Mouse (Mus musculus) brain, adult 2 months (tissue): ENCODE measurements around the gene Mgrn1.

Source experiments
- DNase-seq: peaks from one replicate; pipeline ENCODE4 v3.0.0; 2011; ENCODE audit warnings: low read depth, low spot score

Mgrn1 gene

DNA sequence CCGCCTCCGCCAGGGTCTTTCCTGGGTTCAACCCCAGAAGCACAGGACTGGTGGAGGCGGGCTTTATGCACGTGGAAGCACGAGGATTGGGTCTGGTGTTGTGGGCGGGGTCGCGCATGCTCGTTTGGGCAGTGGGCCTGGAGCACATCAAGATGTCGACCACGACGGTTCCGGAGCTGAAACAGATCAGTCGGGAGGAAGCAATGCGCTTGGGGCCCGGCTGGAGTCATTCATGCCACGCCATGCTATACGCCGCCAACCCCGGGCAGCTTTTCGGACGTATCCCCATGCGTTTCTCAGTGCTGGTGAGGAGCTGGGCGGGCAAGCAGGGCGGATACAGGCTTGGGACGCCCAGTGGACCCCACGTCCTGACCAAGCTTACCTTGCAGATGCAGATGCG is 52.9 kb downstream of the Mgrn1 start:
- DNase-seq: peak; percentile 97

DNA sequence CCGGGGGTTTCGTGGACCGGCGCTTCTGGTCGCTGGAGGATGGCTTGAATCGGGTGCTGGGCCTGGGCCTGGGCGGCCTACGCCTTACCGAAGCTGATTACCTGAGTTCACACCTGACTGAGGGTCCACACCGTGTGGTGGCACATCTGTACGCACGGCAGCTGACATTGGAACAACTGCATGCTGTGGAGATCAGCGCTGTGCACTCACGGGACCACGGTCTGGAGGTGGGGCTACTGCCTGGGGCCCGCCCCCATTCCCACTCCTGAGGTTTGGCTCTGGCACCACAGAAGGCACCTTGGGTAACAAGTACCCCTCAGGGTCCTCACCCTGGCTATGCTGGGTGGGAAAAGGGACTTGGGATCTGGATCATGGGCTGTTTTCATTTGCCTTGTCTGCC is 53.4 kb downstream of the Mgrn1 start:
- DNase-seq: peak; percentile 72

DNA sequence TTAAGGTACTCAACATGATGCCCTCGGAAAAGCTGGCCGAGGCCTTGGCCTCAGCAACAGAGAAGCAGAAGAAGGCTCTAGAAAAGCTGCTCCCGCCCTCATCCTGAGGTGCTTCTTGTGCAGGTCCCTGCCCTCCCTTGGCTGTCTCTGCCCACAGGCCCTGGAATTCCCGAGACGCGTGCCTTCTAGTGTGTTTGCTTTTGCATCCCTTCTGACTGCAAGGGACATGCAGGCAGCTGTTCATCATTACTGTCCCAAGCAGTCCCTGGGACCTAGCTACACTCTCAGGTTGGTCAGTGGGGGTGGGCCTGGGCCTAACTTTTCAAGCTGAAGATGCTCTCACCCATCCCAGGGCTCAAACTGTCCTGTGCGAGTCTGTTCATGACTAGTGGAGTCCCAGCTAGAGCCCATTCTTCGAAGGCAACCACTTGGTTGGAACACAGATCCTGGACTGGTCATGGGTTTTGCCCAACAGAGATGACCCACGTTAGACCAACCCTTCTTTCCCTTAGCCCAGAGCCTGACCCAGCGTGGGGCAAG is 54.3 kb downstream of the Mgrn1 start:
- no peak for DNase-seq

DNA sequence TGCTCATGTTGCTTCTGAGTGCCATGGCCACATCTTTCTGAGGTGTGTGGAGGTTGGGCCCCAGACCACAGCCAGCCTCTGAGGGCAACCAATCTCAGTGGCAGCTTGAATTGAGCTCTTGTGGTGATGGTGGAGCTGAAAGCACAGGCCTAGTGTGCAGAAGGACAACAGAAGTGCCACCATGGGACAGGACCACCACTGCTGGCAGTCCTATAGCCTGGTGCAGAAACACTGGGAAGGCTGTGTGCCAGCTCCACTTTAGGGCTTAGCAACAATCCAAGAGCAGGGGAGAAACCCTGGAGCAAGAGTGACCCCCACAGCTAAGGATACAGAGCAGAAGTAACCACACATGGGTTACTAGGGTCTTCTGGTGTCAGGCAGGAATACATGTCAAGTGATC is 55.0 kb downstream of the Mgrn1 start:
- no peak for DNase-seq

DNA sequence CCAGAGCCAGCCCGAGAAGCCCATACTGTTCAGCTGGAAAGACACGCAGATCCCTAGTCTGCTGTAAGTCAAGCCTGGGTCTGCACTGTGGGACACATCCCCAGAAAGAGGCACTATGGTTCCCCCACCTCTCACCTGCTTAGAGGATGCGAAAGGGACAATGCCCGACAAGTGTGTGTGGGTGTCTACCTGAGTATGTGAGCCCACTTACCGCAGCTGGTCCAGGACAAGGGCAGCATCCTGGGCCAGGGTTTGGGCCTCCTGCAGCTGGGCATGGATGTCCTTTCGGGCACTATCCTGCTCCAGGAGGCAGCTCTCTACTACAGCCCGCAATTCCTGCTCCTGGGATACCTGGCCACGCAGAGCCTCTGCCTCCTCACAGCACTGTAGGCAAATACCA is 56.8 kb downstream of the Mgrn1 start:
- no peak for DNase-seq

DNA sequence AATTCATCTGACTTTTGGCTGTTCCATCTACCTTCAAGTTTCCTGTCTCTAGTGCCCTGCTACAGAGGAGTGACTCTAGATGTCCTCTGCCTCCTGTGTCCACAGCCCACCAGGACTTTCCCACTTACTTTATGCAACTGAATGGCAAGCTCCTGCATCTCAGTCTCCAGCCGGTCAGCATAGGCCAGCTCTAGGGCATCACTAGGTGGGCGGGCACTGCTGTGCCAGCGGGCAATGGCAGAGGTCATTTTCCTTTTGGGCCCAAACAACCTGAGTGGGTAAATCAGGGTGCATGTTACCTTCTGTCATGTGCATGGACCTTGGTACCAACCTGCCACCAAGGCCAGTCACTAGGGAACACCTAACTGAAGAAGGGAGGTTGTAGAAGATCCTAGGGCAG is 57.4 kb downstream of the Mgrn1 start:
- DNase-seq: no peak

DNA sequence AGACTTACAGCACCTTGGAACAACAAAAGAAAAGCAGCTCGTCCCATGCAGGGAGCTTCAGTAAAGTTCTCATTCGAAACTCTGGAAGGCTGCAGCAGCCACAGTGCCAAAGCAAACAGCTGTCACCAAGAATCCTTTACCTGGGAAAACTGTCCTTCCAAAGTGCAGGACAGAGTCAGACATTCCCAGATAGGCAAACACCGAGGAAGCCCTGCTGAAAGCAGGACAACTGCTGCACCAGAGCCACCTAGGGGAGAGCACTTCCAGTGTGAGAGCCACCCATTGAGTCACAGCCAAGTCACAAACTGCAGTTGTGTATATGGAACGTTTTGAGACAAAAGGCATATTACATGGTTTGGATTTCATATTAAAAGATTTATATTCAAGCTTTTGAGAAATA is 59.4 kb downstream of the Mgrn1 start:
- no peak for DNase-seq

DNA sequence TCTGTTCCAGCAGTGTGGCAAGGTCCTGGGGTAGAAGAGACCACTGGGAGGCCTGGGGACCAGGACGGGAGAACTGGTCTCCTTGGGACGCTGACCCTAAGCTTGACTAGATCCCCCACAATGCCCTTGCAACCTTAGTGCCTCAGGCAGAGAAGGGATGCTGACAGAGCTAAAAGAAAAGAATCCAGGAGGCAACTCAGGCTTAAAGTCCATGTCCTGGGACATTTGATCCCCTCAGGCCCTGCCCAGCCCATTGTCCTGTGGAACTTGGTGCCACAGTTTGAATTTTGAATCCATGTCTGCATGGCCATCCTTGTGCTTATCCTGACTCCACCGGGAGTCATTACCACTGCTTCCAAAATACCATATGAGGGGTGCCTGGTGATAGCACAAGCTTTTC is 60.1 kb downstream of the Mgrn1 start:
- DNase-seq: no peak

DNA sequence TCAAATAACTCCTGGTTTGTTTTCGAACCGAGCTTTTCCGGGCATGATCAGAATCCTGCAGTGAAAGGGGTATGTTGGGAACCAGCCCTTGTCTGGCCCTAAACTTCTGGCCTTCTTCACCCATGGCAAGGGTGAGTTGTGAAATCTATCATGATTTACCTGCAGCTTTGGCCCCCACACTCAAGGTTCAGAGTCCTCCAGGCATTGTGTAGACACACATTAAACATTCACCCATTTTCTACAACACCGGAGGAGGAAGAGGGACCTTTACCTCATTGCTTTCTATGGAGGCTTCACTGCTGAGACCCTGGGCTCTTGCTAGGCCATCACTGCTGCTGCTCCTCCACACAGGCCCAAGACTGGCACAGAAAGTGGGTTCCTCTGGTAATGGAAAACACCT is 61.3 kb downstream of the Mgrn1 start:
- DNase-seq: no peak

DNA sequence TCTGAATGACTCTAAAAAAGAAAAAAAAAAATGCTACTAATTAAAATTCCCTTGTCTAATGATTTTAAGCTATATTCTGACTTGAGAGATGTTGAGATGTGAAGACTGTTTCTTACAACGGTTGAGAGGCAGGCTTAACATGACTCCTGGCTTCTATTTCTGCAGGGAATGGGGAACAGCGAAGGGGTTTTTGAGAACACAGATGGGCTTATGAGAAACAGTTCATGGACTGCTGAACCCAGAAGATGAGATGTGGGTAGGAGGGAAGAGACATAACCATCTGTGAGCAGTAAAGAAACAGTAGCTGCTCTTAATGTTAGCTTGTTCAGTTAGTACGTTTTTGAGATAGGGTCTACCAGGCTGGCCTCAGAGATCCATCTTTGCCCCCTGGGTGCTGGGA is 70.6 kb downstream of the Mgrn1 start:
- peak; percentile 58 for DNase-seq

DNA sequence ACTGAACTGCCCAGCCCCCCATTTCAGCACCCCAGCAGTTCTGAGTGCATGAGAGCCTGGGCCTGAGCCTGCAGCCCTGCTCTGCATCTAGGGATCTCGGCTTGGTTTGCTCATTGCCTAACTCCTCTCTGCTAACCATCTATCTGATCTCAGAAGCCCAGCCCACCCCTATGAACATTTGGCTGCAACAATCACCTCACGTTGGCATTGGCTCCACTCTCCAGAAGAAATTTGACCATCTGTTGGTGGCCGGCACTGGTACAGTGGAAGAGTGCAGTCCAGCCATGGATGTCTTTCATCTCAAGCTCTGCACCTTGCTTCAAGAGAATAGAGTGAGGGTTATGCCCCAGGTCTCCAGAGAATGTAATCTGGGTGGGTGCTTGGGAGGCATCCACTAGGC is 71.4 kb downstream of the Mgrn1 start:
- DNase-seq: peak; percentile 81

DNA sequence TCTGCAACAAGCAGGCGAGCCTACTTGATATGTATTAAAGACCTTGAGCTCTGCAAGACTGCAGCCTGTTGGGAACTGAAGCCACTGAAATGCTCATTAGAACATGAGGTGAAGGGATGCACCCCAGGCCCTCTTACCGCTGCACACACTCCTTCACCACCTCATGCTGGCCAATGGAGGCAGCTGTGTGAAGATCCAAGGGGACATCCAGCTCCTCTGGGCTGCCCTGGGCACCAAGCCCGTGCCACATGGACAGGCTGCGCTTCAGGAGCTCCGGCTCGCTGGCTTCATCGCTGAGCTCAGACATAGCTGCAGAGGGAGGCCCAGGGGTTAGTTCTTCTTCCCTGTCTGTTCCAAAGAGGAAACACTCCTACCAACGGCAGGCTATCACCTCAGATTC is 74.2 kb downstream of the Mgrn1 start:
- no peak for DNase-seq

DNA sequence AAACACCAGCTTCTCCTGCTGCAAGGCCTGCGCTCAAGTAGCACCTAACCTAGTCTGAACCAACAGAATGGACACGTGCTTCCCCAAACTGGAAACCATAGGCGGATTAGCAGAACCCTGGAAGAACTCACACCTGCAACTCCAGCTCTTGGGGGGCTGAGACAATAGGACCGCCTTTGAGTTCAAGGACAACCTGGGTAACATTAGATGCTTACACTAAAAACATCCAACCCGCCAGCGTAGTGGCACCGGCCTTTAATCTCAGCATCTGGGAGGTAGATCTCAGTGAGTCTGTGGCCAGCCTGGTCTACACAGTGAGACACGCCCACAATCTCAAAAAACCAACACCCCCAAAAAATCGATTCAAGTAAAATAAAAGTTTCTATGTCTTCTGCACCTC is 77.3 kb downstream of the Mgrn1 start:
- DNase-seq: no peak

DNA sequence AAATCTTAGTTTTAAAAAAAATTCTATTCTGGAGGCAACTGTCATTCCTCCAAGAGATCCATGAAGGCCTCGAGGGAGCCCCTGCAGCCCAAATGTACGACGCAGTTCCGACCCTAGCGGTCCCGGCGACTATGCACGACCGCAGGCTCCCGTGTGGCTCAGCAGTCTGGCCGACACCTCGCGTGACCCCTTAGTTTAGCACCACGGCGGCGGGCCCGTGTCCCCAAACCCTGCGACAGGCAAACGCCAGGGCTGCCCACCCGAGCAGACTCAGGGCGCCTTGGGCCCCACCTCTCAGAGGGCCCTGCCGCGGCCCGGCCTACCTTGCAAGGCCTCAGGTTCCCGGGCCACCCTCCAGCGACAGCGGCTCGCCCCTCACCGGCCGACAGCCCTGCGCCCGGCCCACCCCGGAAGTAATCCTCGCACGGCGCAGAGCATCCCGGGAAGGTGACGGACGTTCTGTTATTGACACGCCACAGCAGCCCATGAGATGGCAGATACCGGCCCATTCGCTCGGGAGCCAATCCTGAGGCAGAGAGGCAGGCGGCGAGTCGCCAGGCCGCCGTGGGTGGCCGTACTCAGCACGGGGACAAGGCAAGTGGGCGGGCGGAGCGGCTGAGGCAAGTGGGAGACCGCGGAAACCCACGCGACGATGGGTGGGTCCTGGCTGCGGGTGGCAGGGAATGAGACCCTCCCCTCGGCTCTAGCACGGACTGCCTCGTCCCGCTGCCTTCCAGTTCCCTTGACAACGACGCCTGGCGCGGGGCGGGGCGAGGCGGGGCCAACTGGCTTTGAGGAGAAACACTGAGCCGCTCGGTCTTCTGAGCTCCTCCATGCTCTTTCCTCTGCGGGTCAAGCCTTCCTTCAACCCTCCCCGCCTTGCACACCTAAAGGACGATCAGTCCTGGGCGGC is 78.0 kb downstream of the Mgrn1 start, which contains the start of gene Anks3:
Gene Anks3 (minus strand): TSS at position 409 of the 913 bp plus-strand sequence.
- DNase-seq: peak; percentile 99

DNA sequence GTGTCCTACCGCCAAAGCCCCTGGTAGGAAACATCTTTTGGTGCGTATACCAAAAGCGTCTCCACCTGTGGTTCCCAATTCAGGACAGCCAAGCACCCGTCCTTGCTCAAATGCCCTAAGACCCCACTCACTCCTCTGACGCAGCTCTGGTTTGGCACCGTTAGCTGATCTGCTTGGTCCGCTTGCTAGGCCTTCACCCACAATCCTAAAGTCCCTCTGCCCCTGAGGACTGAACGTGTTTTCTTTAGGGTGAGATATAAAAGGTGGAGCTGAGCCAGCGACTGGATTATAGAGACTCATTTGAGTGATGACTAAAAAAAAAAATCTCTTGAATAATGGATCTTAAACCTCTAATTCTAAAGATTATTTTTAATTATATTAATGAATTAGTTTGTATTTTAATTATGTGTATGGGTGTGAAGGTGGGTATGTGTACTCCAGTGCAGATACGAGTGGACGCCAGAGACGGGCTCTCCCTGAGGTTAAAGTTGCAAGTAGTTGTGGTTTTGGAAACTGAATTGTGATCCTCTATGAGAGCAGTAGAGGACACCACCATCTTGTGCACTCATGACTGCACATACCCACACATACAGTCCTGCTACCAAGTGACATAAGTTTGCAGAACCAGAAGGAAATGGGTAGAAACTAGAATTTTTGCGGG is 78.8 kb downstream of the Mgrn1 start:
- DNase-seq: peak; percentile 58

DNA sequence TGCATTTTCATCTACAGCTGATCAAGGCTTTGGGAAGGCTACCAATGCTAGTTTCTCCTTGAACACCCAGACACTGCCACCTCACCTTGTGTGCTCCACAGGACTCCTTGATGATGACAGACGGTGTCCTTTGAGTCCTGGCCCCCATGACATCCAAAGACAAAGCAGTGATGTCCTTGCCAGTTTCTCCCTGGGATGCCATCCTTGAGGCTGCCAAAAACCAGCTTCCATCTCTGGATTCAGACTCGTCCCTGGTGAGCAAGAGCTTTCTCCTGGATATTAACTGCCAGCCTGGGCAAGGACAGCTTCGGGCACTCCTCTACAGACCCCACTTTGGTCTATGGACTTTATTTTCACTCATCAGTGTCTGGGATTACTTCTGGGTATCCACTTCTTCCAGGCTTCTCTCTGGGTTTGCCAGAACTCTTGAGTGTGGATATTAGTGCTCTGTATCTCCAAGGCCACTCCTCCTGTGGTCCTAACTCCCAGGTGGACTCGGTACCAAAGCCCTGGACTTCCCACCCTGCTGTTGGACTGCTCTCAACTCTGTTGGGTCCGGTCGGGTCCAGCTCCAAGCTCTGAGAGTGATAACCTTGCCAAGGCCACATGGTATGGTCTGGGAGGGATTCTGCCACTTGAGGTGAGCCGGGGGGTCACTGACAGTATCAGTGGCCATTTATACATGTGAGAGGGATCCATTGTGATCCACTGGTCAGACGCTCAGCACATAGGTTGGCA is 79.5 kb downstream of the Mgrn1 start:
- peak; percentile 53 for DNase-seq

DNA sequence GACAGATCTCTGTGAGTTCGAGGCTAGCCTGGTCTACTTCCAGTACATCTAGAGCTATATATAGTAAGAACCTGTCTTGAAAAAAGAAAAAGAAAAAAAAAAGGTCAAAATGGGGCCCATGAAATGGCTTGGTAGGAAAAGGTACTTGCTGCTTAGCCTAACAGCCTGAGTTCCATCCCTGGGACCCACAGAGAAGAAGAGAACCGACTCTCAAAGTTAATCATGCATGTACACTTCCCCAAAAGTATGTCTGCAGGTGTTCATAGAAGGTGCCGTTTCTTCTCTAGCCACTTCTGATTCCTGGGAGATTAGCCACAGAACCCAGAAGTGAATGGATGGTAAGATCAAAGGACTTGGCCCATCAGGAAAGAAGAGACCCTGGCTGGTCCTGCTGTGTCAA is 82.4 kb downstream of the Mgrn1 start:
- no peak for DNase-seq

DNA sequence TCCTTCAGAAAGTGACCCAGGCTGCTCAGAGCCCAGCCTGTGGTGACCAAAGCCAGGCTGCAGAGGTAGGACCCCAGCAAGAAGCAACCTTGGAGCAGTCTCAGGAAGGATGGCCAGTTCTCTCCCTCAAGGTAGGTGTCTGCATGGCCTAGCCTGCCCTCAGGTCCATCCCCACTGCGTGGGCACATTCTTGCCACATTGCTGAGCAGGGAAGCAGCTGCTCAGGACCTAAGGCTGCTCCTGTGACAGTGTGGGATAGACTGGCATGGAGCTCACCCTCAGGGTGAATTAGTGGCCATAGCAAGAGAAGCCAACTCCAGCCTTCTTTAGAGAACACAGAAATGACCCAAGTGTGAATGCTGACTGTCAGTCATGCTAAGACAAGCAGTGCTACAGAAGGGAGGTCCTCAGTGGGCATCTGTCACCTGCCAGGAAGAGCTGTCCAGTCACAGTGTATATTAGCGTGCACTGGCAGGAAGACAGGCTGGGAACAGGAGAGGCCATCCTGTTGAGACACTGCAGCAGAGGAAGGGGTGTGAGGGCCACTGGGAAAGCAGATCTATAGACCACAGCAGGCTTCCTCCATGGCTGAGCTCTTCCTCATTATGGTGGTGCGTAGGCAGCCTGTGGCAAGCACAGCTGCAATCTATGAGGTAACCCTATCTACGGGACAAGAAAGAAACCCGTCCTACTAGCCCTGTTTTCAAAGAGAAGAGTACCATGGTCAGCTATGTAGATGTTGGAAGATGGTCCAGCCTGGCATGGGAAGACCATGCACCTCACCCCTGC is 83.2 kb downstream of the Mgrn1 start:
- DNase-seq: no peak

DNA sequence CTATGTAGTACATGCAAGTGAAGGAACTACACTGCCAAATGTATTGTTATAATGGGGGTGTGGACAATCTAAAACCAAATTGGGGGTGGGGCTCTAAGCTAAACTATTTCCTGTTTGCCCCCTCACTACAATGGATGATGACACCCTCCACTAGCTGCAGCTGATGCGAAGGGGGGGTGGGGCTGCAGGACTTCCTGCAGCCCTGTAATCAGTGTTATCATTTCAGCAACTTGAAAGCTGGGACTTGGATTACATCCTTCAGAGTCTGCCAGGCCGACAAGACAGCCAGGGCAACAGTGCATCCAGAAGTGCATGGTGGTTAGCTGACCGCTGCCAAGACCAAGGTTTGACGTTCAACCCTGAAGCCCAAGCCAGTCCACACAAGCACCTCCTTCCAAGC is 85.6 kb downstream of the Mgrn1 start:
- no peak for DNase-seq

DNA sequence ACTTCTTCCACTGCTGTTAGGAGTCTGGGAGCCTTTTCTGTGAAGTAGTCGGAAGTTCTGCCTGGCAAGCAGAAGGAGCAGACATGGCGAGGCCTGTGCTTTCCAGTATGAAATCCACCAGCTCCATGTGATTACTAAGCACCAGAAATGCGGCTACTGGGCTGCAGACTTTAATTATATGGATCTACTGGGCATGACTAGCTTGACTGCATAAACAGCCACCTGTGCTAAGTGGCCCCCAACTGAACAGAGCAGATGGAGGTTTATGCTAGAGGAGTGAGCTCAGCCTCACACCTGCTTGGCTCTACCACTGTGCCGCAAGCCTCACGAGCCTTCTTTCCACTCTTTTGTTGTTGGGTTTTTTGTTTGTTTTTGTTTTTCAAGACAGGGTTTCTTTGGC is 88.5 kb downstream of the Mgrn1 start:
- peak; percentile 89 for DNase-seq

DNA sequence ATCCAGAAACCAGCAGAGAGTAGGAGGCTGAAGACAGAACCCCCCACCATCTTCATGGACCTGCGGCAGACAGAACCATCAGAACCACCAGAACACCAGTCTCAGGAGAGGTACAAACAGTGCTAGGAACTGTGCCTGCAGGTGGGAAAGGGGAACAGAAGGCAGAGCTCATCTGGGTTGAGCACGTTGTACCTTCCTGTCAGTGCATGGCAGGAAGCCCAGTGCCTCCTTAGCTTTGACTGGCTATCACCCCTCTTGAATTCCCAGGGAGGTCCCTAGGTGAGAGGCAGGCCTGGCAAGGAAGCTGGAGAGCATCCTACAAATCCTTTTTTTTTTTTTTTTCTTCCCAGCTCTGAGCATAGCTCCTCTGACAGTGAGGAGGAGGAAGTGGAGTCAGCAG is 90.1 kb downstream of the Mgrn1 start:
- DNase-seq: peak; percentile 91
